Mouse (Mus musculus): ENCODE measurements around the gene Pip5k1b. TPM values are rescaled to one million over a fixed set of nuclear protein-coding genes. Genes with fewer than 3 reads are reported as not detected.

Gene Pip5k1b
- total RNA-seq, 1 experiment, result 2.1 TPM

DNA sequence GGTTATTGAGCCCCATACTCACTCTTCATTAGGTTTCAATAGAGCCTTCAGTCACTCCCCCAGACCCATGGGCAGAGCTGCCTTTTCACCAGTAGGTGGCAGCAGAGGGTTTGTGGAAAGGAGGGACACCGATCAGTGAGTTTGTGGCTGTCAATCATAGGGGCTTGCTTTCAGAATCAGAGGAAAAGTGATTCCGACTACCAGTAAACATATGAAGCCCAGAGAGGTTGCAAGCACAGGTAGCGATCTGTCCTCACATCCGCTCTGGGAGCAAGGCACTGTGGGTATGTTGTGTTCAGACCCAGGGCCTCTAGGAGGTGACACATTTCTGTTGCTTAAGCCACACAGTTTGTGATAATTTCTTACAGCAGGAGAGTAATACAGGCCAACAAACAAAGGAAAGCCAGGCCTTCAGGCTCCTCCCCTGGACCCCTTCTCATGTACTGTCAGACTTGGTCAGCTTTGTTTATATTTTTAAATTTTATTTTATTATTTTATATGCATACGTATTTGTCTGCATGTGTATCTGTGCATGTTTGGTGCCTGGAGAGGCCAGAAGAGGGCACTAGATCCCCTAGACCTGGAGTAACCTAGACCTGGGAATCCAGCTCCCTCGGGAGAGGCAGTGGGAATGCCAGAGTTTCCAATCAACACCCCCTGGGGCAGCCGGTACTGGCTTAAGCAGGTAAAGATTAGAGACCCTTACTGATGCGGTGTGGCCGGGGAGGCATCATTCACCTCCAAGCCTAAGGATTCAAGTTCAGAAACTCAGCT is 254.5 kb downstream of the Pip5k1b start:
- DNase-seq (ENCODE audit: low read depth, low spot score), result peak; percentile 84
- in situ Hi-C loops (cut with MboI; ENCODE audit: low sequenced_read_pairs in 2 of 2, unreplicated experiment in 2 of 2), result loop anchor here (5.0 to 10.0 kb wide), 2 partner anchors 571 to 584 kb away; no protein-coding TSS in a partner anchor
- TF ChIP-seq HCFC1 (IDR thresholded peaks at IDR 0.05; ENCODE audit: borderline replicate concordance, insufficient read depth, low read length) (no peak), ZC3H11A (IDR thresholded peaks at IDR 0.05; ENCODE audit: borderline replicate concordance, low read depth, low read length) (peak; percentile 24), ZNF384 (IDR thresholded peaks at IDR 0.05; ENCODE audit: low read depth, low read length) (no peak), MAFK (IDR thresholded peaks at IDR 0.05; ENCODE audit: insufficient read depth, low read depth, low read length) (no peak), CHD2 (IDR thresholded peaks at IDR 0.05; ENCODE audit: low read depth, low read length) (0 out of 2 replicates have a peak, but pooled peaks have one; percentile 25)
- H3K4me3 ChIP-seq (ENCODE audit: insufficient read depth in 1 of 2, low read depth in 1 of 2, low read length in 2 of 2, poor library complexity in 1 of 2, severe bottlenecking in 1 of 2), result 0 out of 4 replicates have a peak overlapping the region, but pooled peaks of 1 of the 2 experiments have one; percentile 4
- no peaks in the 10 kb centered on the region for H3K9me3 ChIP-seq (ENCODE audit: control insufficient read depth, insufficient read depth, low read depth, low read length)
- H3K4me1 ChIP-seq (ENCODE audit: control insufficient read depth in 2 of 2, insufficient read depth in 2 of 2, low read length in 2 of 2, poor library complexity in 1 of 2), result peaks cover 0 to 4% of the 10 kb centered on the region in 2 experiments; a peak in 1 of 4 replicates
- H3K36me3 ChIP-seq (ENCODE audit: control insufficient read depth, insufficient read depth, low read length, poor library complexity, severe bottlenecking), result no peaks in the 10 kb centered on the region
- H3K27ac ChIP-seq (ENCODE audit: insufficient read depth, low read depth, low read length, poor library complexity, severe bottlenecking), result no peak overlapping the region
- 0 out of 2 replicates have a peak overlapping the region, but pooled peaks have one; percentile 12 for H3K9ac ChIP-seq (ENCODE audit: insufficient read depth, low read depth, low read length, poor library complexity, severe bottlenecking)

DNA sequence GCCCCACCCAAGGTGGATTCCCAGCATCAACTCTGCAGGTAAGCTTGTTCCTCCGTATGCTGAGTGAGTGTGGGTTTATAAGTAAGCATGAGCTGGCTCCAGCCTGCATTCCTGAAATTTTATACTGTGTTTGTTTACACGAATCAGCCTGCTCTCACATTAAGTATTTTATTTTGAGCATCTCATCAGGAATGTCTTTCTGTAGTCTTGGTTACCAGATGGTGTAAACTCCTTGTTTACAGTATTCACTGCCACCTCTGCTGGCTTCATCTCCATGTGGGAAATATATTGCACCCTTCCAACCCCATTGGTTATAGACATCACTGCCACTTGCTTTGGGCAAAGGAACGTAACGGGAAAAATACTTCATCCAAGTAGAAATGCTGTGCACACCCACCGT is 262.1 kb downstream of the Pip5k1b start:
- TF ChIP-seq ZC3H11A (IDR thresholded peaks at IDR 0.05; ENCODE audit: borderline replicate concordance, low read depth, low read length) (no peak), HCFC1 (IDR thresholded peaks at IDR 0.05; ENCODE audit: borderline replicate concordance, insufficient read depth, low read length) (no peak), ZNF384 (IDR thresholded peaks at IDR 0.05; ENCODE audit: low read depth, low read length) (no peak), CHD2 (IDR thresholded peaks at IDR 0.05; ENCODE audit: low read depth, low read length) (no peak), MAFK (IDR thresholded peaks at IDR 0.05; ENCODE audit: insufficient read depth, low read depth, low read length) (no peak)
- Histone ChIP-seq H3K36me3 (ENCODE audit: control insufficient read depth, insufficient read depth, low read length, poor library complexity, severe bottlenecking) (no peaks in the 10 kb centered on the region), H3K27ac (ENCODE audit: insufficient read depth, low read depth, low read length, poor library complexity, severe bottlenecking) (no peak overlapping the region), H3K4me3 (ENCODE audit: insufficient read depth in 1 of 2, low read depth in 1 of 2, low read length in 2 of 2, poor library complexity in 1 of 2, severe bottlenecking in 1 of 2) (no peak overlapping the region), H3K9me3 (ENCODE audit: control insufficient read depth, insufficient read depth, low read depth, low read length) (no peaks in the 10 kb centered on the region), H3K4me1 (ENCODE audit: control insufficient read depth in 2 of 2, insufficient read depth in 2 of 2, low read length in 2 of 2, poor library complexity in 1 of 2) (no peaks in the 10 kb centered on the region), H3K9ac (ENCODE audit: insufficient read depth, low read depth, low read length, poor library complexity, severe bottlenecking) (no peak overlapping the region)
- no peak for DNase-seq (ENCODE audit: low read depth, low spot score)
- in situ Hi-C loops (cut with MboI; ENCODE audit: low sequenced_read_pairs in 2 of 2, unreplicated experiment in 2 of 2), result no loop called here

DNA sequence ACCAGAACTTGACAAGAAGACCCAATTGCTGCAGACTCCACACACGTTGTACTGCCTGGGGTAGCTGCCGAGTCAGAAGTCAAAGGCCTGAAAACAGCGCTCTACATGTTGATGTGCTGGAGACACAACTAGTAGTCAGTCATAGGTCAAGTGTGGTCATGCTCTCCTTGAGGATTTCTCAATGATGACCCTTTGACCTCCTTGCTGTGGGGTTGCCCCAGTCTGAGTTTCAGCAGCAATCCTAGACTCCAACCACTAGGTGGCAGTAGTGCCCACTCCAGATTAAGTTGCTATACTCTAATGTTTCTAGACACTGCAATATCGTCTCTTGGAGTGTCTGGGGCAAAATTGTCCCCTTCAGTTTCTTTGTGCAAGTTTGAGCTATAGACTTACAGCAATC is 271.5 kb downstream of the Pip5k1b start:
- H3K4me1 ChIP-seq (ENCODE audit: control insufficient read depth in 2 of 2, insufficient read depth in 2 of 2, low read length in 2 of 2, poor library complexity in 1 of 2), result peaks cover 0 to 2% of the 10 kb centered on the region in 2 experiments; a peak in 1 of 4 replicates
- no peaks in the 10 kb centered on the region for H3K9me3 ChIP-seq (ENCODE audit: control insufficient read depth, insufficient read depth, low read depth, low read length)
- no peak overlapping the region for H3K27ac ChIP-seq (ENCODE audit: insufficient read depth, low read depth, low read length, poor library complexity, severe bottlenecking)
- in situ Hi-C loops (cut with MboI; ENCODE audit: low sequenced_read_pairs in 2 of 2, unreplicated experiment in 2 of 2), result no loop called here
- TF ChIP-seq HCFC1 (IDR thresholded peaks at IDR 0.05; ENCODE audit: borderline replicate concordance, insufficient read depth, low read length) (no peak), ZC3H11A (IDR thresholded peaks at IDR 0.05; ENCODE audit: borderline replicate concordance, low read depth, low read length) (0 out of 2 replicates have a peak, but pooled peaks have one; percentile 2), CHD2 (IDR thresholded peaks at IDR 0.05; ENCODE audit: low read depth, low read length) (no peak)
- no peaks in the 10 kb centered on the region for H3K36me3 ChIP-seq (ENCODE audit: control insufficient read depth, insufficient read depth, low read length, poor library complexity, severe bottlenecking)
- H3K9ac ChIP-seq (ENCODE audit: insufficient read depth, low read depth, low read length, poor library complexity, severe bottlenecking), result no peak overlapping the region
- peak; percentile 66 for DNase-seq (ENCODE audit: low read depth, low spot score)
- H3K4me3 ChIP-seq (ENCODE audit: insufficient read depth in 1 of 2, low read depth in 1 of 2, low read length in 2 of 2, poor library complexity in 1 of 2, severe bottlenecking in 1 of 2), result no peak overlapping the region

- in situ Hi-C loops (cut with MboI; ENCODE audit: low sequenced_read_pairs in 2 of 2, unreplicated experiment in 2 of 2), result no loop called here
- no peak overlapping the region for H3K9ac ChIP-seq (ENCODE audit: insufficient read depth, low read depth, low read length, poor library complexity, severe bottlenecking)
- H3K27ac ChIP-seq (ENCODE audit: insufficient read depth, low read depth, low read length, poor library complexity, severe bottlenecking), result no peak overlapping the region; the same call in 1 of the 2 replicates
- no peak for DNase-seq (ENCODE audit: low read depth, low spot score)
- no peaks in the 10 kb centered on the region for H3K9me3 ChIP-seq (ENCODE audit: control insufficient read depth, insufficient read depth, low read depth, low read length)
- TF ChIP-seq MAFK (IDR thresholded peaks at IDR 0.05; ENCODE audit: insufficient read depth, low read depth, low read length), result no peak
- no peak for TF ChIP-seq ZNF384 (IDR thresholded peaks at IDR 0.05; ENCODE audit: low read depth, low read length)
- TF ChIP-seq HCFC1 (IDR thresholded peaks at IDR 0.05; ENCODE audit: borderline replicate concordance, insufficient read depth, low read length), result no peak
- no peak for TF ChIP-seq CHD2 (IDR thresholded peaks at IDR 0.05; ENCODE audit: low read depth, low read length)
- TF ChIP-seq ZC3H11A (IDR thresholded peaks at IDR 0.05; ENCODE audit: borderline replicate concordance, low read depth, low read length), result no peak
- H3K36me3 ChIP-seq (ENCODE audit: control insufficient read depth, insufficient read depth, low read length, poor library complexity, severe bottlenecking), result peaks cover 2% of the 10 kb centered on the region; the same call in 1 of the 2 replicates
- H3K4me3 ChIP-seq (ENCODE audit: insufficient read depth in 1 of 2, low read depth in 1 of 2, low read length in 2 of 2, poor library complexity in 1 of 2, severe bottlenecking in 1 of 2), result peak overlapping the region in 1 of 2 experiments; percentile 89; a peak in 2 of 4 replicates
- peaks cover 0 to 9% of the 10 kb centered on the region in 2 experiments; a peak in 1 of 4 replicates for H3K4me1 ChIP-seq (ENCODE audit: control insufficient read depth in 2 of 2, insufficient read depth in 2 of 2, low read length in 2 of 2, poor library complexity in 1 of 2)
Measured at GRCm38 (mm10) chr19:24281288-24281980, 274.2 kb downstream of the Pip5k1b start.
